Mouse (Mus musculus) hindbrain, embryonic 16.5 days (tissue): ENCODE results near the gene Ccdc97. TPM values are rescaled to one million over a fixed set of nuclear protein-coding genes. Genes with fewer than 3 reads are reported as not detected.

Experiments used
- ATAC-seq: fragments of 200-750 bp; cut with Nextera tagmentation; 2 replicates; pipeline ENCODE4 v1.8.0; 2017; ENCODE audit warnings: moderate TSS enrichment, moderate library complexity
- H3K27ac ChIP-seq: fragments of 300-500 bp; sonication (generic); 2 replicates; pipeline ENCODE4 v1.5.1; 2014; ENCODE audit warnings: low read depth, mild to moderate bottlenecking, control low read depth, low read length, moderate library complexity
- H3K27me3 ChIP-seq: fragments of 300-500 bp; sonication (generic); replicated peaks from 2 replicates; pipeline ENCODE4 v1.6.1; 2014; ENCODE audit warnings: low read length; ENCODE audit not compliant: control insufficient read depth, insufficient read depth
- H3K36me3 ChIP-seq: fragments of 300-500 bp; sonication (generic); 2 replicates; pipeline ENCODE4 v1.6.1; 2014; ENCODE audit warnings: mild to moderate bottlenecking, low read length, moderate library complexity, mixed read lengths; ENCODE audit not compliant: control insufficient read depth, insufficient read depth
- H3K4me1 ChIP-seq: fragments of 300-500 bp; sonication (generic); 2 replicates; pipeline ENCODE4 v1.6.1; 2014; ENCODE audit warnings: low read depth, low read length; ENCODE audit not compliant: control insufficient read depth, insufficient read depth
- H3K4me2 ChIP-seq: fragments of 300-500 bp; sonication (generic); 2 replicates; pipeline ENCODE4 v1.6.1; 2014; ENCODE audit warnings: mild to moderate bottlenecking, low read length, control low read depth, moderate library complexity
- H3K4me3 ChIP-seq: fragments of 300-500 bp; sonication (generic); 2 replicates; pipeline ENCODE4 v1.5.1; 2014; ENCODE audit warnings: mild to moderate bottlenecking, low read length, control low read depth, moderate library complexity
- H3K9ac ChIP-seq: fragments of 300-500 bp; sonication (generic); 2 replicates; pipeline ENCODE4 v1.6.1; 2014; ENCODE audit warnings: low read depth, mild to moderate bottlenecking, control low read depth, low read length, moderate library complexity
- H3K9me3 ChIP-seq: fragments of 300-500 bp; sonication (generic); 2 replicates; pipeline ENCODE4 v1.6.1; 2014; ENCODE audit warnings: mild to moderate bottlenecking, low read length, moderate library complexity; ENCODE audit not compliant: control insufficient read depth
- WGBS: fragments of 180-500 bp; shearing (Covaris S2); extraction: QIAGEN DNeasy Blood & Tissue Kit; methylation state at CpG from one replicate; pipeline ENCODE4 v1.1.7; 2014; 5-methylcytosine and 5-hydroxymethylcytosine counted together
- polyA plus RNA-seq: library from polyadenylated mRNA; unstranded; fragments of >200 nt; fragmentation: Nextera tagmentation; extraction: Ambion mirVana; gene quantifications from 2 replicates; pipeline ENCODE4 v1.2.1, GENCODE M21; 2015

Gene Ccdc97
- polyA plus RNA-seq, 1 experiment from 2014 or later = 29.3 TPM

DNA sequence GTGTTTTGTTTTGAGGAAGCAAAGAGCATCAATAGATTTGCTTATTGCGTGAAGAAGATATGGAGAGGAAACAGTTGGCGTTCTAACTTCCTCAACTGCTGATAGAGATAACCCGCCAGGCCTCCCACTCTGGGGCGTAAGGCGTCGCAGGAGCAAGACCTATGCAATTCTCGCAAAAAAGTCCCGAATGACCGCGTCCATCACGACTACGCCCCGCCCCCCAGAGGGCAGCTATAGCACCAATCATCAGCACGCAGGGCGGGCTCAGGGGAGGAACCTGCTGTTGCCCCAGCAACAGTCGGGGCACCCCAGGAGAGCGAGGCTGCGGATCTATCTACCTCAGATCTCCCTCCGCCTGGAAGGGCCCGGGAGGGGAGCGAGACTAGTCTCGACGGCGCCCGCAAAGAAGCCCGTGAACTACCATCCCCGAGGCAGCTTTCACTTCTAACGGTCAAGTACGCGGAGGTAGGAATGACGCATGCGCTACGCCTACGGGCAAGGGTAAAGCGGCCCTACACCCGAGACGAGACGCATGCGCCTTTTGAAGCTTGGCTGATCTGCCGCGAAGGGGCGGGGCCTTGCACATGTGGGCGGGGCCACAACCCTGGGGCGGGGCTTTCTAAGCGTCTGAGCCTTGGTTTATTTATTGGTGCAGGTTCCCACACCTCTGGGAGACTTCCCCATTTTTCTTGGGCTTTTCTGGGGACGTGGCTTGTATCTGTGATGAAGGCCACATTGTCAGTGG is 38.2 kb downstream of the Ccdc97 start, which contains the start of gene B9d2:
Gene B9d2 (plus strand): TSS at position 267 of the 745 bp plus-strand sequence.
- peaks cover 7% of the 10 kb centered on the region for H3K27me3 ChIP-seq
- WGBS = under 1% methylated on average over 46 of the region's 46 CpGs
- peak within 1 kb of the TSS; percentile 98 for H3K27ac ChIP-seq
- peaks cover 16% of the 10 kb centered on the region for H3K4me1 ChIP-seq
- H3K4me3 ChIP-seq = peak within 1 kb of the TSS; percentile 77
- peak; percentile 94 for ATAC-seq
- H3K36me3 ChIP-seq = peaks cover 2% of the 10 kb centered on the region; the same call in 1 of the 2 replicates
- H3K9me3 ChIP-seq = no peaks in the 10 kb centered on the region
- H3K4me2 ChIP-seq = peak within 1 kb of the TSS; percentile 59
- peak within 1 kb of the TSS; percentile 77 for H3K9ac ChIP-seq

DNA sequence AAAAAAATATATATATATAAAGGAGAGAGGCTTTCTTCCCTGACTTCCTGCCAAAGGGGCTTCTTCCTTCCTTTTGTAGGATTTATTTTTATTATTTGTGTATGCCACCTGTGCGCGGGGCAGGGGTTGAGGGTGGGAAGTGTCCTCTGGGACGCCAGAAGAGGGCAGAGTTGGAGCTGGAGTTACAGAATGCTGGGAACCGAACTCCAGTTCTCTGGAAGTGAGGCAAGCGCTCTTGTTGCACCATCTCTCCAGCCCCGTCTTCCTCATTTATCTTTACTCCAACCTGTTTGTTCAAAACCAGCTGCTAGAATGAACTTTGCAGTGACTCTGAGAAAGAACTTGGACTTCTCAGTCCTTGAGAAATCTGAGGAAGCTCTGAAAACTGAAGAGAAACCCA is 38.9 kb downstream of the Ccdc97 start:
- H3K27ac ChIP-seq = peak overlapping the region; percentile 98
- WGBS = 7% methylated on average over 6 of the region's 6 CpGs
- no peaks in the 10 kb centered on the region for H3K9me3 ChIP-seq
- H3K9ac ChIP-seq = peak overlapping the region; percentile 77
- peaks cover 2% of the 10 kb centered on the region; the same call in 1 of the 2 replicates for H3K27me3 ChIP-seq
- no peak for ATAC-seq
- peaks cover 16% of the 10 kb centered on the region for H3K4me1 ChIP-seq
- peak overlapping the region; percentile 59 for H3K4me2 ChIP-seq
- peak overlapping the region; percentile 77 for H3K4me3 ChIP-seq
- H3K36me3 ChIP-seq = peaks cover 2% of the 10 kb centered on the region; the same call in 1 of the 2 replicates

DNA sequence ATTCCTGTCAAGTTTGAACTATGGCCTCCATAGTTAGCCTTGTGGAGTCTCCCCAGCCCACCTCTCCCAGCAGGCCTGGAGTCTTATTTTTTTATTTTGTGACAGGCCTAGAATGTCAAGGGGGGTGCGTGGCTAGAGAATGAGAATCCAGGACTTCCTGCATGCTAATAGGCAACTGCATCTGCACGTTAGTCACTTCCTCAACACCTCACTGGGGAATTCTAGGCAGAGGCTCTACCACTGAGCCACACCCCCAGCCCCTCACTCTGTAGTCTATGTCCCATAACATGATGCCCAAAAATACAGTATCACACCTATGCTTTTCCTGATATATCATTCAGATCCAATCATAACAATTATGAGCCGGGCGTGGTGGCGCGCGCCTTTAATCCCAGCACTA is 41.9 kb downstream of the Ccdc97 start:
- Histone ChIP-seq H3K9ac (no peak overlapping the region), H3K4me3 (no peak overlapping the region), H3K4me2 (no peak overlapping the region), H3K27me3 (peaks cover 9% of the 10 kb centered on the region), H3K36me3 (no peaks in the 10 kb centered on the region), H3K9me3 (no peaks in the 10 kb centered on the region), H3K4me1 (peaks cover 13% of the 10 kb centered on the region), H3K27ac (peak overlapping the region; percentile 65)
- ATAC-seq = no peak
- 85% methylated on average over 7 of the region's 7 CpGs for WGBS

DNA sequence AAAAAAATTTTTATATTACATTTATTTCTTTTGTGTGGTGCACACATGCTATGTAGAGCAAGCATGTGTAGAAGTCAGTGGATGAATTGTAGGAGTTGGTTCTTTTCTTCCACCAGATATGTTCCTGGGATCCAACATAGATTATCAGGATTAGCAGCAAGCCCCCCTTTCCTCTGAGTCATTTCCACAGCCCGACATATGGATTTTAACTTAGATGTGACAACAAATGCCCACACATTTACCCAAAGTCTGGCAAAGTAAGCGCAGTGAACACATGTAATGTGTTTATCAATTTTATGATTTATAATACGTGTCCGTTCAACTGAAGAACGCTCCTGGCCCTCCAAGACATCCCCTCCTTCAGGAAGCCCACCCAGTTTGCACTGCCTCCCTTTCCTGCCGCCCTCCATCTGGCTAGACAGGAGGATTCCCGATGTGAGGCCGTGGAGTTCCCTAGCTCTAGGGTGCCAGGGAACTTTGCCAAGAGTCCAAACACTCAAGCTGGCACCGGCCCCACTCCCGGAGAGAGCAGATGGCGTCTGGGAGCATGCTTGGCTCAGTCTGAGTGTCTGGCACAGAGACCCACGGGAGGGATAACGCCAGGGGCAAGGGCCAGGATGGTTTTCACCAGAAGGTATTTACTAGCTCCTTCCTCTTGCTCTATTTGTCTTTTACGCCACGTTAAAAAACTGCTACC is 42.7 kb downstream of the Ccdc97 start:
- Histone ChIP-seq H3K36me3 (no peaks in the 10 kb centered on the region), H3K9me3 (no peaks in the 10 kb centered on the region), H3K27ac (peak overlapping the region; percentile 65), H3K9ac (no peak overlapping the region; the same call in 1 of the 2 replicates), H3K4me1 (peaks cover 9% of the 10 kb centered on the region), H3K4me2 (peak overlapping the region; percentile 17; the same call in 1 of the 2 replicates), H3K4me3 (no peak overlapping the region), H3K27me3 (peaks cover 9% of the 10 kb centered on the region)
- WGBS = 32% methylated on average over 15 of the region's 15 CpGs
- ATAC-seq = peak; percentile 46

DNA sequence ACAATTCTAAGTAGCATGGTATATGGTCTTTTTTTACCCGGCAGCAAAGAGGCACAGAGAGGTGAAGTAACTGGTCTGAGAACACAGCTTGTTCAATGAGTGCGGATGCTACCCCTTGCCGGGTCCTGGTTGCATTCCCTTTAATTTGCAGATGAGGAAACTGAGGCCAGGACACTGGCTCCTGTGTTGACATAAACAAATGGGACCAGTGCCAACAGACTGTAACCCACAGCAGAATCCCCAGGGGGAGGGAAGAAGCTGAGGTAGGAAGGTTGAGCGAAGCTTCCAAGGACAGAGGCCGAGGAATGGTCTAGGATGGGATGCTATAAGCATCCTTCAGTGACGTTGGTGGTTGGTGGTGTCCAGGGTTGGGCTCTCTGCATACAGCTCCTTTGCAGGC is 43.5 kb downstream of the Ccdc97 start:
- no peak overlapping the region for H3K27ac ChIP-seq
- ATAC-seq = peak; percentile 10; the same call in 1 of the 2 replicates
- H3K9ac ChIP-seq = peak overlapping the region; percentile 50
- peak overlapping the region; percentile 47 for H3K4me2 ChIP-seq
- H3K36me3 ChIP-seq = no peaks in the 10 kb centered on the region
- H3K4me1 ChIP-seq = peaks cover 9% of the 10 kb centered on the region
- WGBS = 44% methylated on average over 6 of the region's 6 CpGs
- peak overlapping the region; percentile 41 for H3K4me3 ChIP-seq
- H3K9me3 ChIP-seq = no peaks in the 10 kb centered on the region
- H3K27me3 ChIP-seq = peaks cover 9% of the 10 kb centered on the region

DNA sequence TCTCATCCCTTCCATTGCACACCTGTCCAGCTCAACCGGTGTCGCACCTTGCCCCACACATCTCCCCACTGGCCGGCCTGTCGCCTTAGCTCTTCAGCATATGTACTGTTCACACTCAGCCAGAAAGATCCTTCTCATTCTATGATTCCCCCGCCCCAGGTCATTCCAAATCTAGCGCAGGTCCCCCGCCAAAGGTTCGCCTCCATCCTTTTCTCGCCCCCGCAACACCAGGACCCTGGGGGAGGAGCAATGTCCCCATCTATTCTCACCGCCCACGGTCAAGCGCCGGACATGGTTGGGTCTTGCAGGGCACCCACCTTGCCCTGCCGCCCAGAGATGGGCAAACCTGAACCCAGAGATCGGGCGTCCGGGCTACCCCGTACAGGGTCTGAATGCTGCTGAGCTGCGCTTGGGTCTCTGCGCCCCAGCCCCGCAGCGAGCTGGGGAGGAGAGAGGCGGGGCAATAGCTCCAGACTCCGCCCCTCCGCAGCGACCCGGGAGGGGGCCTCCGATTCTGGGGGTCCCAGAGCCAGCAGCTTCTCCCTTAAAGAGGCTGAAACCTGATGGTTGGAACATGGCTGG is 44.1 kb downstream of the Ccdc97 start, which contains the start of gene Tmem91:
Gene Tmem91 (minus strand): TSS at position 448 of the 582 bp plus-strand sequence.
- H3K9me3 ChIP-seq = no peaks in the 10 kb centered on the region

DNA sequence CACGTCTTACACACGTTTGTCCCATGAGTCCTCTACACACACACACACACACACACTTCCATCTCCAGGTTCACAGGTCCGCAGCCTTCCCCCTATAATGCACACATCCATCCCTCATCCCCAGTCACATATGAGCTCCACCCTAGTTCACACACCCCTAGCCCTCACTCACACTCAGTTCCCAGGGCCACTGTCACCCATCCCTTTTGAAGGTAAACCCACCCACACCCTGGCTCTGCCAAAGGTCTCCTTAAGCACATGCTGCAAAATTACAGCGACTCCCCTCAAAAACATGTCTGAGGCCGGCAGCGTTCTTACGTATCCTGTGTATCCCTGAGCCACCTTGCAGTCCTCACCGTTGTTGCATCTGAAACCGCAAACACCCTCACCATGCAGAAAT is 44.6 kb downstream of the Ccdc97 start:
- Histone ChIP-seq H3K9me3 (no peaks in the 10 kb centered on the region), H3K4me3 (peak overlapping the region; percentile 41), H3K4me1 (peaks cover 4% of the 10 kb centered on the region; the same call in 1 of the 2 replicates), H3K4me2 (peak overlapping the region; percentile 47), H3K27me3 (peaks cover 9% of the 10 kb centered on the region), H3K36me3 (no peaks in the 10 kb centered on the region; the same call in 1 of the 2 replicates), H3K27ac (0 out of 2 replicates have a peak overlapping the region, but pooled peaks have one; percentile 17), H3K9ac (peak overlapping the region; percentile 50)
- 27% methylated on average over 9 of the region's 9 CpGs for WGBS
- ATAC-seq = peak; percentile 12; the same call in 1 of the 2 replicates

More for the DNA sequence above, 44.1 kb downstream of the Ccdc97 start, which contains the start of gene Tmem91:
- no peaks in the 10 kb centered on the region for H3K36me3 ChIP-seq
- peak within 1 kb of the TSS; percentile 41 for H3K4me3 ChIP-seq
- peak; percentile 75 for ATAC-seq
- H3K27ac ChIP-seq = 0 out of 2 replicates have a peak within 1 kb of the TSS, but pooled peaks have one; percentile 17
- H3K4me2 ChIP-seq = peak within 1 kb of the TSS; percentile 47
- peaks cover 9% of the 10 kb centered on the region for H3K27me3 ChIP-seq
- H3K9ac ChIP-seq = peak within 1 kb of the TSS; percentile 50
- H3K4me1 ChIP-seq = peaks cover 4% of the 10 kb centered on the region
- 1% methylated on average over 25 of the region's 29 CpGs for WGBS

DNA sequence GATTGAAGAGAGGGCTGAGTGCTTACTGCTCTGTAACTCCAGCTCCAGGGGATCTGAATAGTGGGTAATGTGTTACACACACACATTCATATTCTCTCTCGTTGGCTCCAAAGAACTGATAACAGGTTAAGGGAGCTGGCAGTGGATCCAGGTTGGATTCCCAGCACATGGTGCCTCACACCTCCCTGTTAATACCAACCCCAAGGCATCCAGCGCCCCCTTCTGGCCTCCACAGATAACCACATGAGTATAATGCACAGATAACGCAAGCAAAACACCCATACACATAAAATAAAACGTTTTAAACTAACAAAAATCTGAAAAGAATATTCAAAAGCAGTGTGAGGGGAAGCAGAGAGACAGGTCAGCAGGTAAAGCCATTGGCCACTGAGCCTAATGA is 46.4 kb downstream of the Ccdc97 start:
- H3K4me2 ChIP-seq = no peak overlapping the region

More for the DNA sequence above, 46.4 kb downstream of the Ccdc97 start:
- ATAC-seq = no peak
- H3K27me3 ChIP-seq = peaks cover 7% of the 10 kb centered on the region; the same call in 1 of the 2 replicates
- peaks cover 4% of the 10 kb centered on the region; the same call in 1 of the 2 replicates for H3K4me1 ChIP-seq
- H3K36me3 ChIP-seq = peaks cover 7% of the 10 kb centered on the region
- no peak overlapping the region for H3K9ac ChIP-seq
- H3K4me3 ChIP-seq = no peak overlapping the region
- H3K9me3 ChIP-seq = no peaks in the 10 kb centered on the region
- 62% methylated on average over 4 of the region's 4 CpGs for WGBS
- H3K27ac ChIP-seq = no peak overlapping the region
